Mouse (Mus musculus) intestine, embryonic 14.5 days (tissue): ENCODE measurements around the gene Mgmt. TPM values are rescaled to one million over a fixed set of nuclear protein-coding genes. Genes with fewer than 3 reads are reported as not detected.
A peak's percentile ranks its signal among the peaks of the same experiment; 100 is the strongest.

ENCODE experiments used
- ATAC-seq: fragments of 200-750 bp; cut with Nextera tagmentation; replicated peaks from 2 replicates; pipeline ENCODE4 v1.8.0; 2017; ENCODE audit warnings: low read depth, moderate number of reproducible peaks, moderate TSS enrichment, moderate library complexity; ENCODE audit not compliant: low FRiP score, low TSS enrichment
- DNase-seq: peaks from one replicate; pipeline ENCODE4 v3.0.0-alpha.2; 2018; ENCODE audit warnings: low spot score
- H3K27ac ChIP-seq: fragments of 300-500 bp; sonication (generic); 2 replicates; pipeline ENCODE4 v1.5.1; 2014; ENCODE audit warnings: low read depth, mild to moderate bottlenecking, control low read depth
- H3K27me3 ChIP-seq: fragments of 300-500 bp; sonication (generic); replicated peaks from 2 replicates; pipeline ENCODE4 v1.6.1; 2014; ENCODE audit warnings: low read length, control low read depth; ENCODE audit not compliant: control insufficient read depth, insufficient read depth
- H3K36me3 ChIP-seq: fragments of 300-500 bp; sonication (generic); 2 replicates; pipeline ENCODE4 v1.6.1; 2014; ENCODE audit warnings: low read length, control low read depth; ENCODE audit not compliant: control insufficient read depth, insufficient read depth
- H3K4me1 ChIP-seq: fragments of 300-500 bp; sonication (generic); replicated peaks from 2 replicates; pipeline ENCODE4 v1.6.1; 2014; ENCODE audit warnings: low read length, control low read depth, mixed read lengths; ENCODE audit not compliant: control insufficient read depth, insufficient read depth
- H3K4me2 ChIP-seq: fragments of 300-500 bp; sonication (generic); 2 replicates; pipeline ENCODE4 v1.6.1; 2014; ENCODE audit warnings: low read length
- H3K4me3 ChIP-seq: fragments of 300-500 bp; sonication (generic); 2 replicates; pipeline ENCODE4 v1.5.1; 2014; ENCODE audit warnings: low read depth, low read length, control low read depth, mixed read lengths
- H3K9ac ChIP-seq: fragments of 300-500 bp; sonication (generic); 2 replicates; pipeline ENCODE4 v1.6.1; 2014; ENCODE audit warnings: mild to moderate bottlenecking, low read length
- H3K9me3 ChIP-seq: fragments of 300-500 bp; sonication (generic); 2 replicates; pipeline ENCODE4 v1.6.1; 2016; ENCODE audit warnings: low read length, control low read depth; ENCODE audit not compliant: control insufficient read depth
- WGBS: fragments of 180-500 bp; shearing (Covaris S2); extraction: QIAGEN DNeasy Blood & Tissue Kit; methylation state at CpG from one replicate; pipeline ENCODE4 v1.1.7; 2014; 5-methylcytosine and 5-hydroxymethylcytosine counted together
- polyA plus RNA-seq: library from polyadenylated mRNA; unstranded; fragments of >200 nt; fragmentation: Nextera tagmentation; extraction: Ambion mirVana; gene quantifications from 2 replicates; pipeline ENCODE4 v1.2.1, GENCODE M21; 2014

The Mgmt gene
- polyA plus RNA-seq, 1 experiment from 2014 or later = 7.2 TPM

- 91% methylated on average over 5 of the region's 5 CpGs for WGBS
- ATAC-seq = no peak
- Histone ChIP-seq H3K4me3 (no peak overlapping the region), H3K4me2 (no peak overlapping the region), H3K9ac (no peak overlapping the region), H3K27me3 (no peaks in the 10 kb centered on the region), H3K4me1 (no peaks in the 10 kb centered on the region), H3K27ac (no peak overlapping the region), H3K9me3 (no peaks in the 10 kb centered on the region), H3K36me3 (no peaks in the 10 kb centered on the region)
- DNase-seq = no peak
Measured at GRCm38 (mm10) chr7:136975001-136975400, 80.6 kb downstream of the Mgmt start.

- Histone ChIP-seq H3K4me3 (no peak overlapping the region), H3K9me3 (no peaks in the 10 kb centered on the region), H3K9ac (no peak overlapping the region), H3K27ac (no peak overlapping the region), H3K4me2 (no peak overlapping the region), H3K4me1 (no peaks in the 10 kb centered on the region; the same call in 1 of the 2 replicates), H3K36me3 (no peaks in the 10 kb centered on the region), H3K27me3 (no peaks in the 10 kb centered on the region)
- 87% methylated on average over 15 of the region's 15 CpGs for WGBS
- ATAC-seq = no peak
- no peak for DNase-seq
Measured at GRCm38 (mm10) chr7:136997456-136997855, 103.0 kb downstream of the Mgmt start.

- no peak overlapping the region for H3K27ac ChIP-seq
- H3K9me3 ChIP-seq = no peaks in the 10 kb centered on the region
- no peak overlapping the region for H3K9ac ChIP-seq
- DNase-seq (no peak), ATAC-seq (0 out of 2 replicates have a peak, but pooled peaks have one; percentile 15)
- WGBS = 62% methylated on average over 11 of the region's 11 CpGs
- H3K4me3 ChIP-seq = no peak overlapping the region
- H3K4me2 ChIP-seq = no peak overlapping the region
- H3K27me3 ChIP-seq = no peaks in the 10 kb centered on the region
- no peaks in the 10 kb centered on the region for H3K36me3 ChIP-seq
- H3K4me1 ChIP-seq = no peaks in the 10 kb centered on the region; the same call in 1 of the 2 replicates
Measured at GRCm38 (mm10) chr7:137000703-137001102, 106.3 kb downstream of the Mgmt start.

- Histone ChIP-seq H3K4me2 (no peak overlapping the region), H3K9ac (no peak overlapping the region), H3K9me3 (no peaks in the 10 kb centered on the region), H3K27me3 (no peaks in the 10 kb centered on the region), H3K4me1 (no peaks in the 10 kb centered on the region; the same call in 1 of the 2 replicates), H3K27ac (no peak overlapping the region), H3K36me3 (no peaks in the 10 kb centered on the region), H3K4me3 (no peak overlapping the region)
- whole genome bisulfite sequencing = 86% methylated on average over 15 of the region's 15 CpGs
- no peak for ATAC-seq
- DNase-seq = no peak
Measured at GRCm38 (mm10) chr7:137001215-137001614, 106.8 kb downstream of the Mgmt start.

GRCm38 (mm10) chr7:137001783-137002182 lies 107.4 kb downstream of the Mgmt start:
- no peak overlapping the region for H3K27ac ChIP-seq
- no peak overlapping the region for H3K4me3 ChIP-seq
- ATAC-seq (no peak), DNase-seq (no peak)
- no peaks in the 10 kb centered on the region for H3K36me3 ChIP-seq
- H3K27me3 ChIP-seq = no peaks in the 10 kb centered on the region
- 42% methylated on average over 5 of the region's 5 CpGs for WGBS
- H3K9ac ChIP-seq = no peak overlapping the region
- H3K4me2 ChIP-seq = no peak overlapping the region
- no peaks in the 10 kb centered on the region for H3K9me3 ChIP-seq
- H3K4me1 ChIP-seq = no peaks in the 10 kb centered on the region; the same call in 1 of the 2 replicates

GRCm38 (mm10) chr7:137002431-137002830 lies 108.0 kb downstream of the Mgmt start:
- WGBS = 80% methylated on average over 3 of the region's 3 CpGs
- Histone ChIP-seq H3K4me2 (no peak overlapping the region), H3K9ac (no peak overlapping the region), H3K9me3 (no peaks in the 10 kb centered on the region), H3K36me3 (no peaks in the 10 kb centered on the region), H3K27ac (no peak overlapping the region), H3K27me3 (no peaks in the 10 kb centered on the region), H3K4me3 (no peak overlapping the region), H3K4me1 (no peaks in the 10 kb centered on the region; the same call in 1 of the 2 replicates)
- no peak for DNase-seq
- no peak for ATAC-seq

GRCm38 (mm10) chr7:137005293-137005692 lies 110.9 kb downstream of the Mgmt start:
- Histone ChIP-seq H3K9me3 (no peaks in the 10 kb centered on the region), H3K9ac (no peak overlapping the region), H3K36me3 (no peaks in the 10 kb centered on the region), H3K4me3 (no peak overlapping the region), H3K4me1 (no peaks in the 10 kb centered on the region; the same call in 1 of the 2 replicates), H3K27me3 (no peaks in the 10 kb centered on the region), H3K27ac (no peak overlapping the region), H3K4me2 (no peak overlapping the region)
- ATAC-seq (no peak), DNase-seq (no peak)
- 42% methylated on average over 11 of the region's 11 CpGs for WGBS

- Histone ChIP-seq H3K27me3 (no peaks in the 10 kb centered on the region), H3K27ac (no peak overlapping the region), H3K36me3 (no peaks in the 10 kb centered on the region), H3K9ac (no peak overlapping the region), H3K9me3 (no peaks in the 10 kb centered on the region), H3K4me2 (no peak overlapping the region), H3K4me3 (no peak overlapping the region), H3K4me1 (no peaks in the 10 kb centered on the region)
- no peak for DNase-seq
- ATAC-seq = no peak
- 80% methylated on average over 6 of the region's 6 CpGs for WGBS
Measured at GRCm38 (mm10) chr7:137008321-137008720, 113.9 kb downstream of the Mgmt start.

- H3K4me1 ChIP-seq = no peaks in the 10 kb centered on the region
- no peak for ATAC-seq
- H3K4me2 ChIP-seq = no peak overlapping the region
- H3K9me3 ChIP-seq = no peaks in the 10 kb centered on the region
- H3K27me3 ChIP-seq = no peaks in the 10 kb centered on the region
- no peak overlapping the region for H3K27ac ChIP-seq
- H3K36me3 ChIP-seq = no peaks in the 10 kb centered on the region
- H3K4me3 ChIP-seq = no peak overlapping the region
- DNase-seq = no peak
- no peak overlapping the region for H3K9ac ChIP-seq
- 87% methylated on average over 19 of the region's 19 CpGs for WGBS
Measured at GRCm38 (mm10) chr7:137009732-137010275, 115.4 kb downstream of the Mgmt start.
